Mouse (Mus musculus): ENCODE data around the gene Gmpr.
A peak's percentile ranks its signal among the peaks of the same experiment; 100 is the strongest.

Gene Gmpr

GRCm38 (mm10) chr13:45508495-45508894 lies 1.3 kb downstream of the Gmpr start:
- peak; percentile 25 to 36 for DNase-seq

- no peak for DNase-seq
These were observed 2.1 kb downstream of the Gmpr start for GRCm38 (mm10) chr13:45509366-45509765.

GRCm38 (mm10) chr13:45511706-45512435 lies 4.6 kb downstream of the Gmpr start:
- no peak for DNase-seq

DNA sequence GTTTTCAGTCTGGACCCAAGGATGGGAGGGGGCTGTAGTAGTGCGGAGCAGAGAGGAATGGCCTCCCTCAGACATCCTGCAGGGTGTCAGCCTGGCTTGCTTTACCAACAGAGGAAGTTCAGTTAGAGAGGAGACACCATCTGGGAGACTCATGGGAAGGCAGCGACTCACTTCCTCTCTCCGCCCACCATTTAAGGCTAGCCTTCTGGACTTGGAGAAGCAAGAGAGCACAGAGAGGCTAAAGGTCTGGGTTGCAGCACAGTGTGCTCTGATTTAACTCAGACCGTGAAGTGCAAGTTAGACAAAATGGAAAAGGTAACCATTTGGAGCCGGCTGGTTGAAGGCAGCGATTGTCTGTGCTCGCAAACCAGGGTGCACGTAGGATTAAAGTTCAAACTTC lies 5.3 kb downstream of the Gmpr start:
- DNase-seq = no peak

DNA sequence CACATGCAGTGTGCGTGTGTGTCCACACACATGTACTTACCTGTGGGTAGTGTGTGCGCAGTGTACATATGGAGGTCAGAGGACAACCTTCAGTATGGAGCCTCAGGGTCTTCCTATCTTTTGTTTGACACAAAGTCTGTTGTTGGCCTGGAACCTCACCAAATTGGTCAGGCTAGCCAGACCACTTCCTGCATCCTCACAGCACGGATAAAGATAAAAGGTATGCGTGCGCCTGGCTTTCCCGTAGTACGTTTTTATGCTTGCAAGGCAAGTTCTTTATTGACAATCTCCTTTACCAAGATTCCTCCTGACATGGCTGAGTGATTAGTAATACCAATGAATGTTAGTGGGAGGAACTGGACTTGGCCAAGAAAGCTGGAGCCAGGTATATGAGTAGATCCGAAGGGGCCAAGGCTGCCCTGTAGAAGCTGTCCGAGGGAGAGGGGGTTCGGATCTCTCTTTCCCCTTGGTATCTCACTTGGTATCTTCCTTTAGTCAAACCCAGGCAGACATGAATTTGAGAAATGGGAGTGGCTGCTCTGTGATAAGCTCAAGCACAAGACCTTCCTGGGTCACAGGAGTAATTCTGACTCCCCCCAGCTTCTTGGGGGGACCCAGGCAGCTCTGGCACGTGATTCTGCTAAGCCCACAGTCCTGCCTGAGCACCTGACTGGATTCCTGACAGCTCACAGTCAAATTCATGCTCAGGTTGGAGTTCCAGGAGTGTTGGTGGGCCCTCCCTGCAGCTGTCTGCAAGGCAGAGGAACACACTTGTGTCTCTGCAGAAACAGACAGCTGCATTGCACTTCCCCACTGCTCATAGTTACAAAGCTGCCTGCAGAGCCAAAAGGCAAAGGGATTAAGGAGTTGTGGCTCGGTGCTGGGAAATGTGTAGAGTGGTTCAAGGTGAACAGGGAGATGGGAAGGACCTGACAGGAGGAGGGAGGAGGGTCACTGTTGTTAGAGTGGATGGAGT lies 6.1 kb downstream of the Gmpr start:
- DNase-seq = no peak

DNA sequence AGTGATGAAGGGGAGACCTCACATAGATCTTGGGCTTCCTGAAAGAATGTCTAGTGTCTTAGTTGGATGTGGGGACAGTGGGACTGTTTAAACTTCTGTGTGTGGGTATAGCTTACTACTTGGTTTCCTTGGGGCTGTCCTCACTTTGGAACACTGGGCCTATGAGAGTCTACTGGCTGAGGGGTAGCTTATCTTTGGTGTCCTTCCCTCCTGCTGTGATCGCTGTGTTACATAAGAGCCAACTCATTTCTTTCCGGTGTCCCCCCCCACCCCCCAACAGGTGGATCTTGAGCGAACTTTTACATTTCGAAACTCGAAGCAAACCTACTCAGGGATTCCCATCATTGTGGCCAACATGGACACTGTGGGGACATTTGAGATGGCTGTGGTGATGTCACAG lies 6.9 kb downstream of the Gmpr start:
- DNase-seq = no peak

DNA sequence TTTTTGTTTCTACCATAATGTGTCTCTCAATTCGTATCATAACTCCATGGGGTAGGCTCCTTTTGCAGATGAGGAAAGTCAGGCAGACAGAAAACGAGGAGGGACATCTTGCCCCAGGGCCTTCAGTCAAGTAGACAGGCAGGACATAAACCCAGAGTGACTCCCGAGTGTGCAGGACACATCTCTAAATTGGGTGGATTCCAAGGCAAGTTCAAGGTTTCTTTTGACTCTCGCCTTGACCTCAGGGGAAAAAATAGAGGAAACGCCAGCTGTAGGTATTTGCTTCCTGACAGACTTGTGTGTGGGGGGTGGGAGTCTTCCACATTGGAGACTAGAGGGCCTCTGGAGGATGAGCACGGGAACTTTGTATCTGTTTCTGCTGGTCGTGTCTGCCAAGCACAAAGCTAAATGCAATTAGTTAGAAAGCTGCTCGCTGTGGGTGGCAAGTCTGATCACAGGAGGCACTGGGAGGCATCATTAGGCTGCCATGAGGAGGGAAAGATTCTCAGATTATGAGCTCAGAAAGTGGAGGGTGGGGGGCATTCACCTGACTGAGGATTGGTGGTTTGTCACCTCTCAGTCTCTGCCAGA lies 7.7 kb downstream of the Gmpr start:
- no peak for DNase-seq

- no peak for DNase-seq
These were observed 9.5 kb downstream of the Gmpr start for GRCm38 (mm10) chr13:45516501-45517393.

DNA sequence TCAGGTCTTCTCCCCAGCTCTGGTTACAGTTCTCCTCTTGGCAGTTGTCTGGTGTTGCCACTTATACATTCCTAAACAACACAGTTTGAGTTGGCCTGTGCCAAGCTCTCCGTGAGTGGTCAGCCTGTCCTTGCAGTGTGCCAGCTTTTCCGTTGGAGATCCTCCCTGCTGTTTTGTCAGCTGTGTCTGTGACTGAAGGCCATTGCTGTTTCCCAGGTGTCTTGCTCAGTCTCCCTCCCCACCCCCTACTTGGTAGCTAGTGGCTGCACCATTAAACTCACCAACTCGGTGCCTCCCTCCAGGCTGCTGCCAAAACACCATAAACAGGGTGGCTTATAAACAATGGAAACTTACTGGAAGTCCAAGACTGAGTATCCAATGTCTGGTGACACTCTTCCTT lies 17.1 kb downstream of the Gmpr start:
- DNase-seq = no peak

- DNase-seq = no peak
These were observed 17.7 kb downstream of the Gmpr start for GRCm38 (mm10) chr13:45524791-45525435.

- no peak for DNase-seq
These were observed 19.0 kb downstream of the Gmpr start for GRCm38 (mm10) chr13:45526230-45526629.

- DNase-seq = no peak
These were observed 20.2 kb downstream of the Gmpr start for GRCm38 (mm10) chr13:45527232-45527964.

- DNase-seq = no peak
These were observed 21.5 kb downstream of the Gmpr start for GRCm38 (mm10) chr13:45528787-45529186.

GRCm38 (mm10) chr13:45530754-45531153 lies 23.5 kb downstream of the Gmpr start:
- no peak for DNase-seq

DNA sequence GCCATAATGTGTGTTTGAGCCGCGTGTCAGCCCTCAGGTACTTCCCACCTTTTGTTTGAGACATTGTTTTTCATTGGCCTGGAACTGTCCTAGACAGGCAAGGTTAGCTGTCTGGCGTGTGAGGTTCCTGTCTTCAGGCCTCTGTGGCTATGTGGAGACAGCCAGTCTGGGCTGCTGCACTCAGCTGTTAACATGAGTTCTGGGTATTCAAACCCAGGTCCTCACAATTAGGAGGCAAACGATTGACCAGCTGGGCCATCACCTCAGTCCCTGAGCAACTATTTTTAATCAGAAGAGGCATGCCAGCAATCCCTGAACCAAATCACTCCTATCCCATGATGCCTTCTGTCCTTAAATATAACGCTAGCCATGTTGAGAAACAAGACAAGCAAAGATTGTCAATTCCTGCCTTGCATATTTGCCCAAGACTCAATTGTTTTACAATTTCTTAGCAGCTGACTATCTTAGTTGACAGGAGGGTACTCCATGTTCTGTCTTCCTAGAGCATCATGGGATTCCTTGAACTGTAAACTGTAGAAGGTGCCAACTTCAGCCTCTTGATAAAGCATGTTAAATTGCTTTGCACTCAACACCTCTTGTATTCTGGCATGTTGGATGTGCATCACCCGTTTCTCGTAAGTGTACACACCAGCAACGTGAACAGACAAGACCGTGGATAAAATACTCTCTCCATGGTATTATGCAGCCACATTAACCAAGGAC lies 28.6 kb downstream of the Gmpr start:
- no peak for DNase-seq

DNA sequence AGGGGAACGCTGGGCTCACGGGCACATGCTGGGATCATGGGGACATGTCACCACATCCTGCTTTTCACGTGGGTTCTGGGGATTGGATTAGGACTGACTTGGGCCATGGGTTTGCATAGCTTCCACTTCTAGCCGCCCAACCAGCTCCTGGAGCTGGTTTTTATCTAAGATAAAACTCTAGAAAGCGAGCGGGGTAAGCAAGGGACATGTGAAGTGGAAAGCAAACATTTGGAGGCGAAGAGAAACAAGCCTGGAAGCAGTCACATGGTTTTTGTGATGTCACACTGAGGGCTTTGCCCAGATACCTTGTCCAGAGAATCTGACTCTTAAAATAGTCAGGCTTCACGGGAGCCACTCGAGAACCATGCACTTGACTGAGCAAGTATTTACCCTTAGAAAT lies 29.9 kb downstream of the Gmpr start:
- DNase-seq = no peak

DNA sequence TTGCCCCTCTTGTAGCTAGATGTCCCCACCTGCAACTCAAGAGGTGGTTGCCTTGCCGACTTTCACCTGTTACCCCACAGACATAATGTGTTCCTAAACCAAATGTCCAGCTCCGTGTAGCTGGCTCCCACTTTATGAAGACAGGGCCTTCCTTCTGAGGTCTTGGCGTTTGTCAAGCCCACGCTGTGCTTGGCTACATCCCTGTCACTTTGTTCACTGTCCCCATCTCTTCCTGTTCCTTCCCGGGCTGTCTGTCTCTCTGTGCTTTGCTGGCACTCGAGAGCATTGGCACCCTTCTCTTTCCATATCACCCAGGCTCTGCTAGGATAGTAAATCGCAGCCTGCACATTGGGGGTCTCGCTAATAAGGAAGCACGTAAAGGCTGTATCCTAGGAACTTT lies 30.8 kb downstream of the Gmpr start:
- DNase-seq = no peak

DNA sequence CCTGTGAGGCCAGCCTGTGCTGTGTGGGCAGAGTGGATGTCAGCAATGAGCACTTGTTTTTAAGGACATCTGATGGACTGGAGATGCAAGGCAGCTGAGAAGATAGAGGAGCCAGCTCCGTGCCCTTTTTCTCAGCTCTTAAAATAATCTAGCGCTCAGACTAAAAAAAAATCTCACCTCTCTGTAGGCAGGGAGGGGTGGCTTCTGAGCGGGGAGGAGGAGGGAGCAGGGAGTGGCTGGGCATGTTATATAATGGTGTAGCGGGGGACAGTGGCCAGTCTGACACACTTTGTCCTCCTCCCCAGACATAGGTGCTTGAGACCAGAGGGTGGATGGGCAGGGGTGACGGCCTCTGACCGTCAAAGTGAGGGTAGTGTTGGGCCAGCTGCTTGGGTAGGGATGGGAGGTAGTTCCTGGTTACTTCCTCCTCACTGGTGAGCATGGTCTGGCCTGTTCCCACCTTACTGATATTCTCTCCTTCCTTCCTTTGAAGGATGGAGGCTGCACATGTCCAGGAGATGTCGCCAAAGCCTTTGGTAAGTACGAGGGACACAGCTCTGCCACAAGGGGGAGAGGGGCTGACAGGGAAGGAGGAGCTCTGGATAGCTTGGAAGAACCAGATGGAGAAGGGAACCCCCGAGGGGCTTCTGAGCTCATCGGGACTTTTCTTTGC lies 31.4 kb downstream of the Gmpr start:
- DNase-seq = peak in 1 of 2 experiments; percentile 3

GRCm38 (mm10) chr13:45539205-45539568 lies 31.9 kb downstream of the Gmpr start:
- DNase-seq = peak; percentile 37 to 43

DNA sequence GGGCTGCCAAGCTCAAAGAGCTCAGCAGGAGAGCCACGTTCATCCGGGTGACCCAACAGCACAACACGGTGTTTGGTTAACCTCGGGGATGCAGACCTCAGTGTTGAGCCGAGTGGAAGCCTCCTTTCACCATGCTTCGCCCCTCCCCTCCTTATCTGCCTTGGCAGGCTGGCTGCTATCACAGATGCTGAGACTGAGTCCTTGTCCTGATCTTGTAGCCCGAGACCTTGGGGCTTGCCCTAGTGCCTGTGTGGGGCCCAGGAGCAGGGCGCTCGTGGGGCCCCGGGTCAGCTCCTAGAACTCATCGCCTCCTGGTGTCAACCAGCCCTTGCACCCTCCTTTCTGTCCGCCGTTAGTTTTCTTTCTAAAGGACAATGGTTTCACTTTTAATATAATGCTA lies 38.7 kb downstream of the Gmpr start:
- DNase-seq = no peak

All from thymus, postnatal 36 days (tissue).